Mouse (Mus musculus) neural tube, embryonic 14.5 days (tissue): Measurements from ENCODE around the gene Wdr5b. TPM values are rescaled to one million over a fixed set of nuclear protein-coding genes. Genes with fewer than 3 reads are reported as not detected.

Experiments
- ATAC-seq: fragments of 200-750 bp; cut with Nextera tagmentation; 2 replicates; pipeline ENCODE4 v1.8.0; 2017; ENCODE audit warnings: low read depth, mild to moderate bottlenecking, moderate TSS enrichment, moderate library complexity
- H3K27ac ChIP-seq: fragments of 300-500 bp; sonication (generic); 2 replicates; pipeline ENCODE4 v1.5.1; 2014; ENCODE audit warnings: low read depth, mild to moderate bottlenecking, control low read depth, low read length, moderate library complexity, mixed read lengths
- H3K27me3 ChIP-seq: fragments of 300-500 bp; sonication (generic); 2 replicates; pipeline ENCODE4 v1.6.1; 2014; ENCODE audit warnings: low read length; ENCODE audit not compliant: control insufficient read depth, insufficient read depth
- H3K36me3 ChIP-seq: fragments of 300-500 bp; sonication (generic); 2 replicates; pipeline ENCODE4 v1.6.1; 2014; ENCODE audit warnings: low read length, mixed read lengths; ENCODE audit not compliant: control insufficient read depth, insufficient read depth
- H3K4me1 ChIP-seq: fragments of 300-500 bp; sonication (generic); 2 replicates; pipeline ENCODE4 v1.6.1; 2014; ENCODE audit warnings: low read length; ENCODE audit not compliant: control insufficient read depth, insufficient read depth
- H3K4me2 ChIP-seq: fragments of 300-500 bp; sonication (generic); 2 replicates; pipeline ENCODE4 v1.6.1; 2014; ENCODE audit warnings: mild to moderate bottlenecking, low read depth, low read length, control low read depth
- H3K4me3 ChIP-seq: fragments of 300-500 bp; sonication (generic); 2 replicates; pipeline ENCODE4 v1.5.1; 2014; ENCODE audit warnings: low read depth, low read length, control low read depth, mixed read lengths
- H3K9ac ChIP-seq: fragments of 300-500 bp; sonication (generic); replicated peaks from 2 replicates; pipeline ENCODE4 v1.6.1; 2014; ENCODE audit warnings: low read depth, mild to moderate bottlenecking, control low read depth, low read length, mixed read lengths
- H3K9me3 ChIP-seq: fragments of 300-500 bp; sonication (generic); 2 replicates; pipeline ENCODE4 v1.6.1; 2016; ENCODE audit warnings: low read length; ENCODE audit not compliant: control insufficient read depth
- WGBS: fragments of 180-500 bp; shearing (Covaris S2); extraction: QIAGEN DNeasy Blood & Tissue Kit; methylation state at CpG from one replicate; pipeline ENCODE4 v1.1.7; 2014; 5-methylcytosine and 5-hydroxymethylcytosine counted together
- polyA plus RNA-seq: library from polyadenylated mRNA; unstranded; fragments of >200 nt; fragmentation: Nextera tagmentation; extraction: Ambion mirVana; gene quantifications from 2 replicates; pipeline ENCODE4 v1.2.1, GENCODE M21; 2014

Gene Wdr5b
- polyA plus RNA-seq, 1 experiment from 2014 or later: 15.1 TPM

DNA sequence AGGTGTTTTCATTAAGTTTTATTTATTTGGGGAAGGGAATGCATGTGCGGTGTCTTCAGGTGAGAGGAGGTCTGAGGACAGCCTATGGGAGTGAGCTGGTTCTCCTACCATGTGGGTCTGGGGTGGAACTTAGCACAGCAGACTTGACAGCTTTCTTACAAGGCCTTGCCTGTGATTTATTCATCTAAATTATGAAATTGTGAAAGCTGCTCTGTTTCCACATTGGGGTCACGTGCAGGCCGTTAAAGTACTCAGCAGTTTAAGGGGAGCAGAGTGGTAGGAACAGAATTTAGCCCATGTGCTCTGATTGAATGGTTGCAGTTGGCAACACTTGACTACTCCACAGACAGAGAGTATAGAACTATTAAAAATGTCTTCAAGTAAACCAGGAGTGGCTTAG lies 38.9 kb downstream of the Wdr5b start:
- no peaks in the 10 kb centered on the region for H3K36me3 ChIP-seq
- 100% methylated on average over 3 of the region's 3 CpGs for WGBS
- H3K4me3 ChIP-seq: no peak overlapping the region
- no peak for ATAC-seq
- no peak overlapping the region for H3K4me2 ChIP-seq
- H3K9me3 ChIP-seq: no peaks in the 10 kb centered on the region
- no peaks in the 10 kb centered on the region for H3K4me1 ChIP-seq
- no peaks in the 10 kb centered on the region for H3K27me3 ChIP-seq
- H3K9ac ChIP-seq: no peak overlapping the region
- H3K27ac ChIP-seq: no peak overlapping the region

DNA sequence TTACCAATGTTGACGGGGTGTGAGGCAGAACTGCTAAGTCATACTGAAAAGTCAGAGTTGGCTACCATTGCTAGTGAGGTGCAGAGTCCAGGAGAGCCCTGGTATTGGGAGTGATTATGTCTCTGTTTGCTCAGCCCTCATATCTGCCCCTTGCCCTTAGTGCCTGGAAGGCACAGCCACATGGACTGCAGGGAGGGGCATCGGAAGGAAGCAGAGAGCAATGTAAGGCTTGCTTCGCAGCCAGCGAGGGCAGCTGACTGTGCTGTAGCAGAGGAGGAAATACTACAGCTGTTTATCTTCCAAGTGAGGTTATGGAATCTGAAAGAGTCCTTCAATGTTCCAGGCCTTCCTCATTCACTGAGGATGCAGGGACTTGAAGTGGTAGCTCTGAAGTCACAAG lies 46.9 kb downstream of the Wdr5b start:
- Histone ChIP-seq H3K27me3 (no peaks in the 10 kb centered on the region), H3K36me3 (peaks cover 7% of the 10 kb centered on the region; the same call in 1 of the 2 replicates), H3K4me2 (no peak overlapping the region), H3K9me3 (no peaks in the 10 kb centered on the region), H3K27ac (no peak overlapping the region), H3K4me3 (no peak overlapping the region), H3K4me1 (no peaks in the 10 kb centered on the region), H3K9ac (no peak overlapping the region)
- WGBS: 88% methylated on average over 4 of the region's 4 CpGs
- ATAC-seq: no peak

DNA sequence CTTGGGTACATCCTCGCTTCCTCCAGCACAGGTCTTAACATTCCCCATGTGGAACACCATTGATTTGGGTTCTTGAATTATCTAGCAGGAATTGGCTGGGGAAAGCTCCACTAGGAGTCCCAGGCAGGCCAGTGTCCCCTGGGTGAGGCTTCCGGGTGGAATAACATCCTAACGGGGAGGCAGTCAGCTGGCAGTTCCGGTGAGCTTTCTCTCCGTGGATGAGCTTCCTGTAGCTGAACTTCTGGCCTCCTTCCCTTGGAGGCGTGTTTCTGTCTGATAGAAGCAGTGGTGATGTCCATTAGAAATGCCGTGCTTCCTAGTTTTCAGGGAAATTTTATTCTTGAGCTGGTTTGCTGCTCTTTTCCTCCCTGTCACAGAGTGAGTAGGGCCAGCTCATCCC lies 48.1 kb downstream of the Wdr5b start:
- H3K9ac ChIP-seq: no peak overlapping the region
- no peak overlapping the region for H3K4me2 ChIP-seq
- H3K27me3 ChIP-seq: no peaks in the 10 kb centered on the region
- 83% methylated on average over 7 of the region's 7 CpGs for WGBS
- no peak overlapping the region for H3K4me3 ChIP-seq
- no peak overlapping the region for H3K27ac ChIP-seq
- no peak for ATAC-seq
- no peaks in the 10 kb centered on the region for H3K4me1 ChIP-seq
- no peaks in the 10 kb centered on the region for H3K9me3 ChIP-seq
- peaks cover 7% of the 10 kb centered on the region; the same call in 1 of the 2 replicates for H3K36me3 ChIP-seq

DNA sequence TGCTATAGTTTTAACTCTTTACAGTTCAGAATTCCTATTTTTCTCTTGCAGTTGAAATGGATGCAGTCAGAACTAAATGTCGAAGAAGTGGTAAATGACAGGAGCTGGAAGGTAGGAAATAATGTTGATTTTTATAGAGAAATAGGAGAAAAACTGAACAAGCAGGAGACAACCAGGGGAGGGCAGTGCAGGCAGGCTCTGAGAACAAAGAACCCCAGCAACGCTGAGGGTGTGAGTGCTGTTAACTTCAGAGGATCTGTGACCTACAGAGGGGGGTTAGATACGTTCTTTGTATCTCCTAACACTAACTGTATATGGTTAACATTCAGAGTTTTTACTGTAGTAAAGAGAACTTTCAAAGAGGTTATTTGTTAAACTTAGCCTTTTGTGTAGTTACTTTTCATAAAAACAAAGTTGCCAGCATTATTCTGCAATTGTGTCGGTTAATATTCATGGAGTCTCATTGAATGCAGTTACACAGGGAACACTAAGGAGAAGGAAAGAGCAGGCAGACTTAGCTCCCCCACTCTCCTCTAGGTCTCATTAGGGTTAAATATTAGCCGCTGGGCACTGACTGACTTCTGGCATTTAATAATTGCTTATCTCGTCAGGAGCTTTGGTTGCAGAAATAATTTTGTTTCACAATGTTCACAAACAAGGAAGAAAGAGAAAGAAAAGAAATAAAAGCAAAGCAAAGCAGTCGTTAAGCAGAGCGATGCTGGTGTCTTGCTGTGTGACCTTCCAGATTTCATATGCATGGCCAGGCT lies 49.0 kb downstream of the Wdr5b start:
- Histone ChIP-seq H3K4me3 (no peak overlapping the region), H3K36me3 (peaks cover 7% of the 10 kb centered on the region; the same call in 1 of the 2 replicates), H3K4me1 (no peaks in the 10 kb centered on the region), H3K4me2 (no peak overlapping the region), H3K27me3 (no peaks in the 10 kb centered on the region), H3K9ac (no peak overlapping the region), H3K9me3 (no peaks in the 10 kb centered on the region), H3K27ac (no peak overlapping the region)
- ATAC-seq: no peak
- 79% methylated on average over 8 of the region's 8 CpGs for WGBS

DNA sequence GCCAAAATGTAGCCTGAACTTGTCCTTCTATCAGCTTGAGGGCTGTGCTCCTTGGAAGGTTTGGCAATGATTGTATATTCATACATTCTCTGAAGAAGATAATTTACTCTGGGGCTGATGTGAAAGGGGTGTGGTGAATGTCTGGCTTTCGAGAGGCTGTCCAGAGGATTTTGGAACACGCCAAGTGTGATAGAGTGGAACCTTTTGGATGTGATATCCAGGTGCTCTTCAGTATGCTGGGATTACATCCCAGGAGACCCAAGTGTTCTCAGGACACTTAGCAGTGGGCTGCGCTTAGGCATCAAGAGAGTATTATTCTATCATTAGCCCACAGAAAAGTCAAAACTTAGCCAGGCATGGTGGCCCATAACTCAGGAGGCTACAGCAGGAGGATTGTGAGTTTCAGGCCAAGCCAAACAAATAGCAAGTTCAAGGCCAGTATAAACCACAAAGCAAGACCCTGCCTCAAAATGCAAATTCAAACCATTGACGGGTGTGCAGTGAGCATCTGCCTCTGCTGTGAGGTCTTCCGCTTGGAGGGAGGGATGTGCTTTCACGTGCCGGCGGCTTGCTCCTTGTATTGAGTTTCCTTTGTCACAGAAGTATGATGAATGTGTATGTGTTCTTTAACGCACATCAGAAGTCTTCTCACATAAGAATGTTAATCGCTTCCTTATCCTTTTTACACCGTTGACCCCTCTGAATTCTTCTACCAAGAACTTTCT lies 50.0 kb downstream of the Wdr5b start:
- Histone ChIP-seq H3K4me1 (no peaks in the 10 kb centered on the region), H3K4me3 (no peak overlapping the region), H3K9ac (no peak overlapping the region), H3K27ac (no peak overlapping the region), H3K36me3 (peaks cover 7% of the 10 kb centered on the region; the same call in 1 of the 2 replicates), H3K4me2 (no peak overlapping the region), H3K9me3 (no peaks in the 10 kb centered on the region), H3K27me3 (no peaks in the 10 kb centered on the region)
- no peak for ATAC-seq
- WGBS: 89% methylated on average over 11 of the region's 11 CpGs

Other genes starting within 250 kb of the Wdr5b start
- 0.13 and 0.59 TPM in 2 replicates for gene Parp14, start 169.6 kb upstream of the Wdr5b start, polyA plus RNA-seq
- gene Parp9, start 102.7 kb upstream of the Wdr5b start, polyA plus RNA-seq: 0.78 and 2.1 TPM in 2 replicates
- 0.95 and 2.0 TPM in 2 replicates for gene Dtx3l, start 102.0 kb upstream of the Wdr5b start, polyA plus RNA-seq
- gene Kpna1, start 62.4 kb upstream of the Wdr5b start, polyA plus RNA-seq: 89.3 and 101 TPM in 2 replicates
- 125 and 139 TPM in 2 replicates for gene Fam162a, start 30.4 kb downstream of the Wdr5b start, polyA plus RNA-seq
- 28.5 and 29.4 TPM in 2 replicates for gene Ccdc58, start 30.5 kb downstream of the Wdr5b start, polyA plus RNA-seq
- gene Csta1, start 90.1 kb downstream of the Wdr5b start, polyA plus RNA-seq: 0.19 TPM in 1 of 2 replicates, not detected in the other
- gene Stfa2l1, start 115.6 kb downstream of the Wdr5b start, polyA plus RNA-seq: not detected in 2 replicates
- 1.8 TPM in 1 of 2 replicates, not detected in the other for gene Gm5483, start 143.0 kb downstream of the Wdr5b start, polyA plus RNA-seq
- not detected in 2 replicates for gene Gm5416, start 169.2 kb downstream of the Wdr5b start, polyA plus RNA-seq
- not detected in 2 replicates for gene 2010005H15Rik, start 180.3 kb downstream of the Wdr5b start, polyA plus RNA-seq
- gene Stfa1, start 235.8 kb downstream of the Wdr5b start, polyA plus RNA-seq: 0.46 and 1.7 TPM in 2 replicates